Mouse (Mus musculus): ENCODE results near the gene Gm47791.

The Gm47791 gene

GRCm38 (mm10) chr1:82726482-82726881 is 44.6 kb downstream of the Gm47791 start:
- no peak for ATAC-seq (ENCODE audit: insufficient number of reproducible peaks, low FRiP score, low TSS enrichment)

- ATAC-seq (ENCODE audit: insufficient number of reproducible peaks, low FRiP score, low TSS enrichment): no peak
These were observed 45.2 kb downstream of the Gm47791 start for GRCm38 (mm10) chr1:82725875-82726185.

GRCm38 (mm10) chr1:82725026-82725874 is 45.8 kb downstream of the Gm47791 start:
- ATAC-seq (ENCODE audit: insufficient number of reproducible peaks, low FRiP score, low TSS enrichment): peak; percentile 95

- ATAC-seq (ENCODE audit: insufficient number of reproducible peaks, low FRiP score, low TSS enrichment): peak; percentile 98
These were observed 46.6 kb downstream of the Gm47791 start, which contains the start of gene Mff for GRCm38 (mm10) chr1:82724339-82725025. Gene Mff (plus strand): TSS chr1:82724890.

All from cerebellum, adult (tissue).